Mouse (Mus musculus) hindbrain, embryonic 14.5 days (tissue): ENCODE measurements around the gene E130308A19Rik. TPM values are rescaled to one million over a fixed set of nuclear protein-coding genes. Genes with fewer than 3 reads are reported as not detected.
"Not testable (repeated sequence)": the region's sequence is repeated elsewhere in the genome, so short reads cannot be mapped to it uniquely, and the experiment has no call there.

Source experiments
- ATAC-seq: fragments of 200-750 bp; cut with Nextera tagmentation; 2 replicates; pipeline ENCODE4 v1.8.0; 2017; ENCODE audit warnings: moderate number of reproducible peaks, mild to moderate bottlenecking, moderate TSS enrichment, moderate library complexity; ENCODE audit not compliant: low FRiP score
- DNase-seq: peaks from one replicate; pipeline ENCODE4 v3.0.0-alpha.2; 2015; ENCODE audit warnings: low spot score
- H3K27ac ChIP-seq: fragments of 300-500 bp; sonication (generic); 2 replicates; pipeline ENCODE4 v1.5.1; 2014; ENCODE audit warnings: mild to moderate bottlenecking, moderate library complexity
- H3K27me3 ChIP-seq: fragments of 300-500 bp; sonication (generic); 2 replicates; pipeline ENCODE4 v1.6.1; 2014; ENCODE audit warnings: mild to moderate bottlenecking, low read length, mixed read lengths; ENCODE audit not compliant: control insufficient read depth, insufficient read depth
- H3K36me3 ChIP-seq: fragments of 300-500 bp; sonication (generic); replicated peaks from 2 replicates; pipeline ENCODE4 v1.6.1; 2014; ENCODE audit not compliant: control insufficient read depth, insufficient read depth
- H3K4me1 ChIP-seq: fragments of 300-500 bp; sonication (generic); replicated peaks from 2 replicates; pipeline ENCODE4 v1.6.1; 2014; ENCODE audit warnings: antibody characterized with exemption, low read length, mixed read lengths; ENCODE audit not compliant: control insufficient read depth, insufficient read depth
- H3K4me2 ChIP-seq: fragments of 300-500 bp; sonication (generic); replicated peaks from 2 replicates; pipeline ENCODE4 v1.6.1; 2014; ENCODE audit warnings: mild to moderate bottlenecking, moderate library complexity
- H3K4me3 ChIP-seq: fragments of 300-500 bp; sonication (generic); replicated peaks from 2 replicates; pipeline ENCODE4 v1.5.1; 2014; ENCODE audit warnings: mild to moderate bottlenecking, low read length
- H3K9ac ChIP-seq: fragments of 300-500 bp; sonication (generic); 2 replicates; pipeline ENCODE4 v1.6.1; 2014
- H3K9me3 ChIP-seq: fragments of 300-500 bp; sonication (generic); 2 replicates; pipeline ENCODE4 v1.6.1; 2016; ENCODE audit warnings: low read length; ENCODE audit not compliant: control insufficient read depth
- WGBS: fragments of 180-500 bp; shearing (Covaris S2); extraction: QIAGEN DNeasy Blood & Tissue Kit; methylation state at CpG from one replicate; pipeline ENCODE4 v1.1.7; 2014; 5-methylcytosine and 5-hydroxymethylcytosine counted together
- polyA plus RNA-seq: library from polyadenylated mRNA; unstranded; fragments of >200 nt; fragmentation: Nextera tagmentation; extraction: Ambion mirVana; gene quantifications from 2 replicates; pipeline ENCODE4 v1.2.1, GENCODE M21; 2014

E130308A19Rik gene
- polyA plus RNA-seq, 1 experiment from 2014 or later: 59.9 TPM

DNA sequence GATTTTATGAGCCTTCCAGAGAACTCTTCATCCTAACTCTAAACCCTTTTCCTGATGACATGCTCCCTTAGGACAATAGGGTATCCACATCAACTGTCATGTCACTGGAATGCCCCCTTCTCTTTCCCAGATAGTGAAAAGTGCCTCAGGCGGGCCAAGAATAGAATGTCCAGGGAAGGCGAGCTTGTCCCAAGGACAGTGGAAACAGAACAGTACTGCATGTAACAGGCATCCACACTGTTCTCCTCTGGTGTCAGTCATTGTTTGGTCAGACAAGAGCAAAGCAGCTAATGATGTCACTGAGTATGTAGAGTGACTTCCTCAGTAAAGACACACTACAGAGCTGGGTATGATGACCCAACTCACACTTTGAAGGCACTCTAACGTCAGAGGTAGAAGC, 151.8 kb downstream of the E130308A19Rik start:
- WGBS: 75% methylated on average over 3 of the region's 3 CpGs
- no peak overlapping the region for H3K9ac ChIP-seq
- H3K27ac ChIP-seq: no peak overlapping the region
- H3K9me3 ChIP-seq: no peaks in the 10 kb centered on the region
- peaks cover 4% of the 10 kb centered on the region for H3K4me1 ChIP-seq
- DNase-seq: no peak
- H3K36me3 ChIP-seq: peaks cover 26% of the 10 kb centered on the region
- H3K27me3 ChIP-seq: no peaks in the 10 kb centered on the region
- H3K4me2 ChIP-seq: no peak overlapping the region
- ATAC-seq: no peak
- no peak overlapping the region for H3K4me3 ChIP-seq

DNA sequence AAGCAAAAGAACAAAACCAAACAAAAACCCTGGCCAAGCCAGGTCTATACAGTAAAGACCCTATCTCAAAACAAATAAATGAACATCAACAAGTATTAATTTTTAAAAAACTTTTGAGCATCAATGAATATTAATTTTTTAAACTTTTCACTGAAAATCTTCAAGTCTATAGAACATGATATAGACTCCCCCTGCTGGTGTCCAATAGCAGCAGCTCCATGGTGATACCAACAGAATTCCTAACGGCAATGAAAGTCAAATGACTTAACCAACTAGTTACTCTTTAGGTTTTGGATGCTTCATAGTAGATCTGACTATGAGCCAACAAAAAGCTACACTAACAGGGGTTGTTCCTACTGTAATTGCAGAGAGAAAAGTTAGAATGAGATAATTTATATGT, 154.6 kb downstream of the E130308A19Rik start:
- peak; percentile 69 for DNase-seq
- H3K4me2 ChIP-seq: no peak overlapping the region
- H3K9ac ChIP-seq: no peak overlapping the region
- peaks cover 6% of the 10 kb centered on the region; the same call in 1 of the 2 replicates for H3K36me3 ChIP-seq
- H3K9me3 ChIP-seq: no peaks in the 10 kb centered on the region
- H3K4me3 ChIP-seq: no peak overlapping the region
- WGBS: 13% methylated on average over 1 of the region's 1 CpGs
- H3K27ac ChIP-seq: no peak overlapping the region
- no peaks in the 10 kb centered on the region for H3K27me3 ChIP-seq
- ATAC-seq: no peak
- H3K4me1 ChIP-seq: peaks cover 5% of the 10 kb centered on the region

DNA sequence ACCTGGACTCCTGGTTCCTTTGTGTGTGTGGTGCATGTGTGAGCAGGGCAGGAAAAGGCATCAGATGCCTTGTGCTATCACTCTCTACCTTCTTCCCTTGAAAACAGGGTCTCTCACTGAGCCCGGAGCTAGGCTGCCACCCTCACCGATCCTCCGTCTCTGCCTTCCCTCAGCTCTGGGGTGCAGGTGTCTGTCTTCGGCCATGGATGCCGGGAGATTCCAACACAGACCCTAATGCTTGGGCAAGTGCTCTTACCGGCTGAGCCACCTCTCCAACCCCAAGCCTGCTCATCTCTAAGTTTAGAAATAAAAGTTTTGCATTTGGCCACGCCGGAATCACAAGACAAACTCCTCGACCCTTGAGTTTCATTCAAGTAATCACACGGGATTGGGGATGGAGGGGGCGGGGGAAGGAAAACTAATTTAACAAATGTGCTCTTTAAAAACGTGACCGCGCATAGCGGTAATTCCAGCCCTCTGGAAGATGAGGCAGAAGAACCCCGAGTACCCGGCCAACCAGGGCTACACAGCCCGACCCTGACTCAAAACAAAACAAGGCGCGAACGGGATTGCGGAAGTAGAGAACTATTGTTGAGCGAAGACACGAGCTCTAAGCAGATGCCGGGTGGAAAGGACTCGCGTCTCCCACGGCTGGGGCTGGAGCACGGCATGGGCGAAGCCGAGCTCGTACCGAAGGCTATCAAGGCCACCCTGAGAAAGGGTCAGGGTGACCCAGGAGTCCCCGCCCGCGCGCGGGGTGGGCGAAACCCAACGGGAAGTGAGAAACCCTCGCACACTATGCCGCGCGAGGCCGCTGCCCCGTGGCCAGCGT, 157.1 kb downstream of the E130308A19Rik start:
- Histone ChIP-seq H3K36me3 (0 out of 2 replicates have a peak, but pooled peaks cover 4% of the 10 kb centered on the region), H3K9me3 (no peaks in the 10 kb centered on the region), H3K4me3 (peak overlapping the region; percentile 85), H3K27me3 (no peaks in the 10 kb centered on the region), H3K4me1 (peaks cover 5% of the 10 kb centered on the region), H3K9ac (peak overlapping the region; percentile 69), H3K27ac (0 out of 2 replicates have a peak overlapping the region, but pooled peaks have one; percentile 30), H3K4me2 (peak overlapping the region; percentile 89)
- peak; percentile 65; the same call in 1 of the 2 replicates for ATAC-seq
- whole genome bisulfite sequencing: under 1% methylated on average over 47 of the region's 47 CpGs
- no peak for DNase-seq

DNA sequence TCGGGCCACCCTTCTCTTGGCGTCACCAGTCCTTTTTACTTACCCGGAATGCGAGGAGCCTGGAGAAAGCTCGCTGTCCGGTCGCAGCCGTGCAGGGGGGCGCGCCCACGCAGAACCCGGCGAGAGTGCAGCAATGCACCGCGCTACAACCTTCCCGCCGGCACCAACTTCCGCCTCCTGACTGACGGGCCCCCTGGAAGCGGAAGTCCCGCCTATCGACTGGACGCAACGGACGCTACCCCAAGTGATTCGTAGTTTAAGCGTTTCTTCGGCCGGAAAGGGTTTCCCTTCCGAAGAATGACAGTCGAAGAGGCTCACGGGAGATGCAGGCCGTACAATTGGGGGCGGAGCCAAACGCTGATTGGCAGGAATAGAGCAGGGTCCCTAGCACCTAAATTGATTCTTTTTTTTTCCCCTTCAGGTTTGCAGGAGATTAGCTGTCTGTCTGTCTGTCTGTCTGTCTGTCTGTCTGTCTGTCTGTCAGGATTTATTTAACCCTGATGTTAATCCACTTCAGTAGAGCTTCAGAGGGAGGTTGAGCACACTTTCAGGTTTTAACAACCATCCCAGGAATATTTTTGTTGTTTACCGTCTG, 157.8 kb downstream of the E130308A19Rik start:
- DNase-seq: peak; percentile 98
- peak; percentile 96 for ATAC-seq
- no peaks in the 10 kb centered on the region for H3K27me3 ChIP-seq
- H3K36me3 ChIP-seq: no peaks in the 10 kb centered on the region
- H3K9me3 ChIP-seq: no peaks in the 10 kb centered on the region
- peak overlapping the region; percentile 52; the same call in 1 of the 2 replicates for H3K27ac ChIP-seq
- H3K4me2 ChIP-seq: peak overlapping the region; percentile 89
- 1% methylated on average over 36 of the region's 36 CpGs for WGBS
- peaks cover 5% of the 10 kb centered on the region for H3K4me1 ChIP-seq
- peak overlapping the region; percentile 85 for H3K4me3 ChIP-seq
- peak overlapping the region; percentile 69 for H3K9ac ChIP-seq

DNA sequence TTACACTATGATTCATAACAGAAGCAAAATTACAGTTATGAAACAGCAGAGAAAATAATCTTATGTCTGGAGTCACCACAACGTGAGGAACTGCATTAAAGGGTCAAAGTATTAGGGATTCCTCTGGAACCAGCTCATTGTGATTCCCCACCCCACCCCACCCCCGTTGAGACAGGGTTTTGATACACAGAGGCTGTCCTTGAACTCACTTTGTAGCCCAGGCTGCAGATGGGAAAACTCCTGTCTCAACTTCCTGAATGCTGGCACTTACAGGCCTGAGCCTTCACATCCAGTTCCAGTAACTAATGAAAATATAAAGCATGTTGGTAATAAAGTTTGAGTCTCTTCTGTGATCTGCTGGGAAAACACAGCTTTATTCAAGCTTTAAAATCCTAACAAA, 159.4 kb downstream of the E130308A19Rik start:
- Histone ChIP-seq H3K27ac (no peak overlapping the region), H3K36me3 (no peaks in the 10 kb centered on the region), H3K4me2 (no peak overlapping the region), H3K4me1 (peaks cover 5% of the 10 kb centered on the region), H3K27me3 (no peaks in the 10 kb centered on the region), H3K4me3 (no peak overlapping the region), H3K9ac (no peak overlapping the region), H3K9me3 (no peaks in the 10 kb centered on the region)
- WGBS: 35% methylated on average over 2 of the region's 2 CpGs
- no peak for ATAC-seq
- DNase-seq: no peak

DNA sequence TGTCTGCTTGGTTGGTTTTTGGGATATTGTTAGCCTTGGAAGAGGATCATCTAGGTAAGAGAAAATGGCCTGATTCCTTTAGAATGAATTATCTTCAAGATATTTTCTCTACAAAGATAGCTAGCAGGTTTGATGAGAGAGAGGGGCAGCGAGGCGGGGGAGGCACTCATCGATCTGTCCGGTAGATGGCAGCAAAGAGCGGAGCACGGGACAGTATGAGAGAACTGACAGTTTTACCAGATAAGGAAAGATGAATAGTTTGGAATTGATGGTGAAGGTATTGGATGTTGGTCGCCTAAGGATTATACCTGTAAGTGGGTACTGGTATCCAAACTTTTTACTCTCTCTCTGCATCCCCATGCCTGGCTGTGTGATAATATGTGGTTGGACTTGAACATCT, 160.7 kb downstream of the E130308A19Rik start:
- H3K27me3 ChIP-seq: no peaks in the 10 kb centered on the region
- under 1% methylated on average over 7 of the region's 7 CpGs for WGBS
- H3K4me3 ChIP-seq: no peak overlapping the region
- peaks cover 5% of the 10 kb centered on the region for H3K4me1 ChIP-seq
- no peak overlapping the region for H3K27ac ChIP-seq
- no peak overlapping the region for H3K9ac ChIP-seq
- DNase-seq (peak; percentile 90), ATAC-seq (no peak)
- no peak overlapping the region for H3K4me2 ChIP-seq
- H3K9me3 ChIP-seq: no peaks in the 10 kb centered on the region
- H3K36me3 ChIP-seq: no peaks in the 10 kb centered on the region

DNA sequence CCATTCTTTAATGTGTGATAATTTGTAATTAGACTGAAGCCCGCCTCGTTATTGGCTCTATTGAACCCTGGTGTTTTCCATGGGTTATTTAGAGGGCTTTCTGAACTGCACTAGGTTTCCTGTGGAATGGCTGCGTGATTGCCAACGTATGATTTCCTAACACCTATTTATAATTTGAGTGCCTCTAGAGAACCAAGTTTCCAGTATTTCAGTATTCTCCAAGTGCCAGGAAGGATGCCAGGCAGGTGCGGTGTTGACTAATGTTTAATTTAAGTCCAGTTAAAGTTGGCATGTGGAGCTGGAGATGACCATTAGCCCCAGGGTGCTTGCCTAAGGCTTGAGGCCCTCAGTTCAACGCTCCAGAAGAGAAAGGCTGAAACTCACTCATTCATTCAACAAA, 161.1 kb downstream of the E130308A19Rik start:
- Histone ChIP-seq H3K9ac (no peak overlapping the region), H3K9me3 (no peaks in the 10 kb centered on the region), H3K4me1 (peaks cover 5% of the 10 kb centered on the region), H3K4me2 (no peak overlapping the region), H3K27ac (no peak overlapping the region), H3K36me3 (no peaks in the 10 kb centered on the region), H3K4me3 (no peak overlapping the region), H3K27me3 (no peaks in the 10 kb centered on the region)
- WGBS: 68% methylated on average over 6 of the region's 6 CpGs
- ATAC-seq: no peak
- DNase-seq: no peak

DNA sequence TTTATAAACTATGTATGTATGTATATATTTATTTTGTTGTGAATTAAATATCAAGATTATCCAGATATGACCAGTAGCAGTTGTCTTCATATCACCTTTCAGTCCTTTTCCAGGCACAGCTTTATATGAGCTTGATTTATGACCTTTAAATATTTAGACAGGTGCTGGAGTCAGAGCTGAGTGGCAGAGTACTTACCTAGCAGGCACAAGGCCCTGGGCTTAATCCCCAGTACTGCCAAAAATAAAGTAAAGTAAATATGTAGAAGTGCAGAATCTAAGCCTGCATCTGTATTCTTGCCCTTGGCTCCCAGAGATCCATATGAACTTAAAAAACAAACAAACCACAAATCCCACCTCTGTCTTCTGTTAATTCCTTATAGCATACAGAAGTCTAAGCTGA, 163.0 kb downstream of the E130308A19Rik start:
- H3K9me3 ChIP-seq: no peaks in the 10 kb centered on the region
- no peak overlapping the region for H3K9ac ChIP-seq
- no peaks in the 10 kb centered on the region for H3K27me3 ChIP-seq
- no peak overlapping the region for H3K4me2 ChIP-seq
- no peaks in the 10 kb centered on the region for H3K36me3 ChIP-seq
- DNase-seq (no peak), ATAC-seq (no peak)
- no peak overlapping the region for H3K27ac ChIP-seq
- H3K4me3 ChIP-seq: no peak overlapping the region
- H3K4me1 ChIP-seq: no peaks in the 10 kb centered on the region

DNA sequence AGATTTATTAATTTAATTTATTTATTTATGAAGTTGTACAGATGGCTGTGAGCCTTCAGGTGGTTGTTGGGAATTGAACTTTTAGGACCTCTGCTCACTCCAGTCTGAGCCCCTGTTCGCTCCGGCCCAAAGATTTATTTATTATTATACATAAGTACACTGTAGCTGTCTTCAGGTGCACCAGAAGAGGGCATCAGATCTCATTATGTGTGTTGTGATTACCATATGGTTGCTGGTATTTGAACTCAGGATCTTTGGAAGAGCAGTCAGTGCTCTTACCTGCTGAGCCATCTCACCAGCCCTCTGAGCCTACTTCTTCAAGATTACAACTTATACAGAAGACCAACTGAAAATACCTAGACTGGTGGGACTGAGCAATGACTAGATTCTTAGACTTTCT, 167.6 kb downstream of the E130308A19Rik start:
- WGBS: 84% methylated on average over 2 of the region's 2 CpGs
- H3K27ac ChIP-seq, H3K9me3 ChIP-seq, H3K4me1 ChIP-seq, H3K36me3 ChIP-seq, ATAC-seq, H3K4me2 ChIP-seq, H3K27me3 ChIP-seq, H3K9ac ChIP-seq, H3K4me3 ChIP-seq, DNase-seq: not testable (repeated sequence)
